Mouse (Mus musculus) MEL-GATA-1-ER (cell line): Measurements from ENCODE around the gene Lamtor4.

Experiments used
- DNase-seq: peaks from one replicate; pipeline ENCODE4 v3.0.0-alpha.2; 2012; ENCODE audit warnings: low read depth; ENCODE audit errors: extremely low read depth

Lamtor4 gene

DNA sequence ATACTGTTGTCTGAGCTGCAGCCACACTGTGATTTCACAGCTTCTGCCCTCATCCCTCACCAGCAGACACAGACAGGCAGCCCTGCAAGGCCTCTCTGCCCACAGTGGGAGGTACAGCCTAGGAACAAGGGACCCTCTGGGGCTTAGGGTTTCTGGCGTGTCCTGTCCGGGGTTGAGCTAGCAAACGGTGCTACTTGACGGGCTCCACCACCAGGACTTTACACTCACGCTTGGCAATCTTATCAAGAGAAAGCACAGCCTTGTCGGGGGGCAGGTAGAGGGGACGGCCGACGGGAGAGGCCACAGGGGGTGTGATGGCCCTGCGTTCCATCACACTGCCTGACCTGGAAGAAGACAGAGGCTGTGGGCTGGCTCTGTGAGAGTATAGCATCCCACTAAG is 4.8 kb downstream of the Lamtor4 start:
- no peak for DNase-seq

GRCm38 (mm10) chr5:138260834-138261233 is 5.6 kb downstream of the Lamtor4 start:
- DNase-seq: peak; percentile 65

- DNase-seq: no peak
These were observed 6.7 kb downstream of the Lamtor4 start for GRCm38 (mm10) chr5:138262001-138262400.

DNA sequence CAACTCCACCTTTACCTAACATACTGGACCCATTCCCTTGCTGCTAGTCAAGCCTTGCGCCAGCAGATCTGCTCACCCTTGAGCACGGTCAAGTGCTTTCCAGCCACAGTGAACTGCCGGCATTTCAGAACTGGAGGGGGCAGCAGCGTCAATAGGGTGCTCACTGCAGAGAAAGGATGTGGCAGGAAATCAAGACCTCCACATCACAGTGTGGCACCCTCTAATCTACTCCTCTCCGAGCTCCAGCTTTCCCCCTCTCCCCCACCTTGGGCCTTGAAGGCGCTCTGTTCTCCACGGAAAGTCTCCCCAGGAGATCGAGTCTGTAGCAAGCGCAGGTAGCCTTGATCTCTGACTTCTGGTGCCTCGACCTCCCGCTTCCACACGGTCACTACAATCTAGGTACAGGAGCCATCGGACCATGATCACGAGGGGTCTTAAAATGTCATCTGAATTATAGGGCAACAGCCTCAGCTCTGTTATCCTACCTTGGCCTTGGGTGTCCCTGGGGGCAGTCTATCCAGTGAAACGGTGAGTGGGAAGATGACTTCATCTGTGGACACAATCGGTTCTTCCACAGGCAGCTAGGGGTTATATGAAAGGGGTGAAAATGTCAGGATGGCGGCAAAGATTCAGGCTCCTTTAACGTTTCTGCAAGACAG is 7.4 kb downstream of the Lamtor4 start:
- DNase-seq: no peak

DNA sequence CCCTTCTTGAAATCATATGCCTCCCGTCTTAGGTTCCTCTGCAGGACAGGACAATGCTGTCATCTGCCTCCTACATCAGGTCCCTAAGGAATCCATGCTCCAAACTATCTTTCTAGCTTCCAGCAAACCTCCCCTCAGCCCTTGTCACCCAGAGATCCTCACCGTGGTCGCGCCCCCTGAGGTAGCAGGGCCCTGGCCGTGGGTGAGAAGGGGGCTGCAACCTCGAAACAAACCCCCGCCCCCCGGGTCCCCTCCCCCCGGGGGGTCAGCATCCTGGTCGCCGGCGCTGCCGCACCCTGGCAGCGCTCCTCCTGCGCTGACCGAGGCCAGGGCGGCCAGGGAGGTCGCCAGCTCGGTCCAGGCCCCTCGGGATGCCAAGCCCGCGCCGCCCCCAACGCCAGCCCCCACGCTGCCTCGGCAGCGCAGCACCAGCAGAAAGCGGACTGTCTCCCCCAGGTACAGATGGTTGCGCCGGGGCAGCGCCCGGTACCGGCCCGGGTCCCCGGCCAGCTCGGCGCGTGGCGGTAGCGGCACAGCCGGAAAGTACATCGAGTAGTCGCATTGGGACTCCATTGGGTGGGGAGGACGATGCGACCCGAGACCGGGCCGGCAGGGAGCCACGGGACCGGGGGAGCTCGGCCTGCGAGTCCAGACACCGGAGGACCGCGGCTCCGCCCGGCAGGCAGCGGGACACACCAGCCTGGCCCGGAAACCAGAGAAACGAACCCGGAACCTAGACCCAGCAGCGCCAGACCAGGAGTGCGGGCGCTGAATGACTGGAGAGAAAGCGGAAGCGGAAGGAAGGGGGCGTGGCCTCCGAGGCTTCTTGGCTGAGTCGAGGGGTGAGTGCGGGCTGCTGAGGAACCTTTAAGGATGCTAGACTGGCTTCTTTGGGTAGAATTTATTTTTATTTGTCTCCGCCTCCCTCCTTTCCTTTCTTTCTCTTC is 8.3 kb downstream of the Lamtor4 start, which contains the start of gene BC037034:
Gene BC037034, minus strand, starts transcription at position 774 of the 947 bp plus-strand sequence.
- peak; percentile 85 for DNase-seq

DNA sequence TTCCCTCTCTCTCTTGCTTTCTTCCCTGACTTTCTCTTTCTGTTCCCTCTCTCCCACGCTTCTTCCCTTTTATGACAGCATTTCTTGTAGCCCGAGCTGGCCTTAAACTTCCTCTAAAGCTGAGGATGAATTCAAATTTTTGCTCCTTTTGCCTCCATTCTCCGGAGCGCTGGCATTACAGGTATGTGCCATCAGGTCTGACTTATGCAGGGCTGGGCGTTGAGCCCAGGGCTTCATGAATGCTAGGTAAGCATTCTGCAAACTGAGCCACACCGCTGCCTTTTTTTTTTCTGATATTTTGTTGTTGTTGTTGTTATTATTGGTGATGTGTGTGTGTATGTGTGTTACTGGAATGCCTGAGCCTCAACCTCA is 8.9 kb downstream of the Lamtor4 start:
- no peak for DNase-seq

GRCm38 (mm10) chr5:138265712-138266111 is 10.4 kb downstream of the Lamtor4 start:
- DNase-seq: no peak

GRCm38 (mm10) chr5:138267114-138267513 is 11.8 kb downstream of the Lamtor4 start:
- DNase-seq: no peak

- no peak for DNase-seq
These were observed 13.7 kb downstream of the Lamtor4 start for GRCm38 (mm10) chr5:138268980-138269379.

DNA sequence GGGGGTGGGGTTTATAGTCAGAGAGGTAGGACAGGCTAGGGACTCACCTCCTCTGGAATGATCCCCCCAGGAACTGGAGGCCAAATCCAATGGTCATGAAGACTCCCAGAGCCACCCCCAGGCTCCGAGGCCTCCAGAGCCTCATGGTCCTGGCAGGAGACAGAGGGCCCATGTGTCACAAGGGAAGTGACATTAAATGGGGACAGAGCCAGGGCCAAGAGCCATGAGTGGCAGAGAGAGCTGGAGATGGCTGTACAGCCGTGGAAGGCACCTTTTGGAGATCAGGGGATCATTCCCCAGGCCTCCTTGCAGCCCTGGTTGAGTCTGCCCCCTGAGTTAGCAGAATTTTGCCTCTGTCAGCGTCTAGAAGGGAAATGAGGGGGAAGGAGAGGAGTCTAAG is 15.9 kb downstream of the Lamtor4 start:
- no peak for DNase-seq

DNA sequence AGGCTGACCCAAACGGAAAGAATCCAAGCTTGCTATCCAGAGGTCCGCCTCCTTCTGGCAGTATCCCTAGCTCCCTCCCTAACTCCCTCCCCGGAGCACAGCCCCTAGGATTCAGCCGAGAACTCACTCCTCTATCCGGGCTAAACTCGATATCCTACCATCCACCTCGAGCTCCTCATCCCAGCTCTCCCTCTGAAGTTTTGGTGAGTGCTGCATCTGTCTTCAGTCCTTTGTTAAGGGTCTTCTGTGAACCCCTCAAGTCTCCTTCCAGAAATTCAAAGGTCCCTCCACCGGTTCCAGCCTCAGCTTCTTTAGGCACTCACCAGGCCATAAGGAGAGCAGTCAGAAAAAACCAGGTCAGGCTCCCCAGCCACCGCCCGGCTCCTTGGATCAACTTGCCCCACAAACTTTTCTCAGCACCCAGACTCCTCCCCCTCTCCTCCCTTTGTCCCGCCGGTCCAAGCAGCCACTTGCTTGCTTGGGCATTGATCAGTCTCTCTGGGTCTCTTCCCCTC is 17.2 kb downstream of the Lamtor4 start, which contains the start of gene Gal3st4:
Gene Gal3st4, minus strand, starts transcription at position 432 of the 515 bp plus-strand sequence.
- no peak for DNase-seq

DNA sequence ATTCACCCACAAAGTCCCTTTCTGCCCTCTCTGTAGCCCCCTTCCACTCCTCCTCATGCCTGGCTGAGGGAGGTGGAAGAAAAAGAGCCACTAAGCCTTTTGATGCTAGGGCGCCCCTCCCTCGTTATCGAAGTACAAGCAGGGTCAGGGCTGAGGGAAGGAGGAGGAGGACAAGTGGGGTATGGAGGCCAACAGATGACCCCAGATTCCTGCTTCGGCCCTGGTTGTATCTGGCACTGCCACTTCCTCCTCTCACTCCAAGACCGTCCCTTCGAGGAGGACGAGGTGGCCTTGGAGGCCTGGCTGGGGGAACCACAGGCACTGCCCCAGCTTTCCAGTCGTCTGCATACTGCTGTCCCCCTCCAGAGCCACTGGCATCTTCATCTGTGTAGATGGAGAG is 18.9 kb downstream of the Lamtor4 start:
- no peak for DNase-seq

DNA sequence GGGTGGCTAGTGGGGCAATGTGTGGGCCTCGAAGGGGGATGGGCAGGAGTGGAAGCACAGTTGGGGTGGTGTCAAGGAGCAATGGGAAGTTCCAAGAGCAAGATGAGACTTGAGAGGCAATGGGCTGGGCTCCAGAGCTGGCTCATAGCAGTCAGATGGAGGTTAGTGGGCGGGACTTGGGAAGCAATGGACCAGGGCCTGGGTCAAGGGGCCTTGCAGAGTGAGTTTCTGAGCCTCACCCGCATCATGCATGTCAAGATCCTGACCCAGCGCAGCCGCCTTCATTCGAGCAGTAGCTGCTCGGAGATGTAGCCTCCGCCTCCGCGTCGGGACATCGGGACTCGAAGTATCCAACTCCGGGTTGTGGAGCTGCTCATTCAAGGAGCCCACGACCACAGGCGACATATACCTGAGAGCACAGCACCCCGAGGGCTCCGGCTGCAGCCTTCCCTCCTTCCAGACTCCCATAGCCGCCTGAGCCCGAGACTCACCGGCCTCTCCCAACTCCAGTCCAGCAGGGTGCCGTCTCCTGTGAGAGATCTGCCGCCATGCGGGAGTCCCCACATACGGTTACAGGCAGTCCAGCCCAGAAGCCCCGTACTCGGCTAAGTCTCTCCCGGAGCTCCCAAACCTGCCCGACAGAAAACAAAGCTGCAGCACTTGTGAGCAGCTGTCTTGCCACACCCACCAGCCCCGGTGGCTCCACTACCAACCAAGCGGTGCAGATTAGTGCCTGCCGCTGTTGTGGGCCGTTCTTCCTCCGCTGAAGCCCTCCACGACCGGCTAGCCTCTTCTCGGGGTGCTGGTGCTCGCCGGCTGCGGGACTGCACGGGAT is 20.2 kb downstream of the Lamtor4 start:
- no peak for DNase-seq

GRCm38 (mm10) chr5:138277994-138278393 is 22.7 kb downstream of the Lamtor4 start:
- DNase-seq: no peak

- DNase-seq: no peak
These were observed 24.5 kb downstream of the Lamtor4 start, which contains the start of the genes Gm43720, Gpc2 and Stag3 for GRCm38 (mm10) chr5:138279585-138280424. TSS of gene Gm43720 (minus strand) at chr5:138279958. TSS of gene Gpc2 (minus strand) at chr5:138280005. TSS of gene Stag3 (plus strand) at chr5:138280240.

GRCm38 (mm10) chr5:138280425-138280768 is 25.1 kb downstream of the Lamtor4 start:
- no peak for DNase-seq

DNA sequence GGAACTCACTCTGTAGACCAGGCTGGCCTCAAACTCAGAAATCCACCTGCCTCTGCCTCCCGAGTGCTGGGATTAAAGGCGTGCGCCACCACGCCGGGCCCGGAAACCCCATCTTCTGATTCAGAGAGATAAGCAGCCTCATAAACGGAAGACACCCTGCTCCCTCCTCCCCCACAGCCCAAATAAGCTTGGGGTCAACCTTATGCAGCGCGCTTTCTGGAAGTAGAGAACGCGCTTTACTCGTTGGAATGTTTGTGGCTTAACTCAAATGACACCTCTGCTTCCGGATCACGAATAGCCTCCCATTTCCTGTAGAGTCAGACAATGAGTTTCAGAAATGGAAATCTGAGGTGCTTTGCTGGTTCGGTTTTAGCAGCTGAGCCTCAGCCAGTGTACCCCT is 25.5 kb downstream of the Lamtor4 start:
- no peak for DNase-seq

GRCm38 (mm10) chr5:138281798-138282197 is 26.5 kb downstream of the Lamtor4 start:
- DNase-seq: no peak

DNA sequence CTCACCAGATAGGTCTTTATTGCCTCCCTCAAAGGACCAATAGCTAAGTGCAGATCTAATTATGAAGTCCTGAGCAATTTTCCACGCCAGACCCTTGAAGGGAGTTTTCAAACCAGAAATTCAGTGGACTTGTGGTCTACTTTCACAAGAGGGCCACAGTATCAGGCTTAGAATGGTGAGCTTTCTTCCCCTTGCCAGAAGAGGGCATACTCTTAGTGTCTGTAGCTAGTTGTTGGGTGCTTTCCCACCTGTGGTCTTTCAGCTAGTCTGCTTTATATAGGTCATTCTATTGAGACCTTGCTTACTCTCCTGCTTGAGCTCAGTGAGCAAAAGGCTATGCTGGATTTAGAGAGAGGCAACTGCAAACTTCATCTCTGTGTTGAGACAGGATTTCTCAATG is 28.3 kb downstream of the Lamtor4 start:
- DNase-seq: no peak

GRCm38 (mm10) chr5:138287861-138288260 is 32.6 kb downstream of the Lamtor4 start:
- no peak for DNase-seq
